Mouse (Mus musculus) spleen, postnatal 0 days (tissue): ENCODE measurements around the gene Syf2. TPM values are rescaled to one million over a fixed set of nuclear protein-coding genes. Genes with fewer than 3 reads are reported as not detected.

ENCODE experiments used
- polyA plus RNA-seq: library from polyadenylated mRNA; unstranded; fragments of >200 nt; fragmentation: Nextera tagmentation; extraction: Ambion mirVana; gene quantifications from 2 replicates; pipeline ENCODE4 v1.2.1, GENCODE M21; 2015

Syf2 gene
- polyA plus RNA-seq = 93.2 and 97.2 TPM in 2 replicates

DNA sequence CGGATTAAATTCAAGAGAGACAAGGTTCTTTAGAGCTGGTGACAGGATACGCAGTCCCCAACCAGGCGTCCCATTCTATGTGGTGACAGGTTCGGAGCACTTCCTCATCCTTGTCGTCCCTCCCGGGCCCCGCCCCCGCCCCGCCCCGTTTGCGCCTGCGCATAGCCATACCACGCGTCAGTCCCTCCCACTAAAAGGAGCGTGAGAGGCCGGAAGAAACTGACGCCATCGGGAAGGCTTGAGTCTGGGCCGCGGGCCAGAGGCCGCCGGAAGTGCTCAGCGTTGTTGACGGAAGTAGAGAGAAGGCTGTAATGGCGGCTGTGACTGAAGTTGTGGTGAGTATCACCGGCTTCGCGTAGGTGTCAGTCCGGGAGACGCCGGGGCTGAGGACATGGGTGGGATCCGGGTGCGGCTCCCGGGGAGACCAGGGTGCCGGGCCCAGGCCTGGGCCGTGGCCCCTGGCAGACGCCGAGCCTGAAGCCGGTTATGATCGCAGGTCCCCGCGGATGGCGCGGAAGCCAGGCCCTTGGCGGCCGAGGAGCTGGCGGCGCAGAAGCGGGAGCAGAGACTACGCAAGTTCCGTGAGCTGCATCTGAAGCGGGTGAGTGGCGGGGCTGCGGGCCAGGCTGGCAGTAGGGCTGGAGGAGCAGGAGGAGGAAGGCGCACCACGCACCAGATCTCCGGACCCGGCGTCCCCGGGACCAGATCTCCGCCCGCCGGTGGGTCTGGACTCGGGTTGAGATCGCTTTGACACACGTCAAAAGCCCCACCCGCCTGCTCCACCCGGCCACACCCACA lies at the start of gene Syf2:
Syf2 (plus strand) TSS at position 215 of the 798 bp plus-strand sequence.

DNA sequence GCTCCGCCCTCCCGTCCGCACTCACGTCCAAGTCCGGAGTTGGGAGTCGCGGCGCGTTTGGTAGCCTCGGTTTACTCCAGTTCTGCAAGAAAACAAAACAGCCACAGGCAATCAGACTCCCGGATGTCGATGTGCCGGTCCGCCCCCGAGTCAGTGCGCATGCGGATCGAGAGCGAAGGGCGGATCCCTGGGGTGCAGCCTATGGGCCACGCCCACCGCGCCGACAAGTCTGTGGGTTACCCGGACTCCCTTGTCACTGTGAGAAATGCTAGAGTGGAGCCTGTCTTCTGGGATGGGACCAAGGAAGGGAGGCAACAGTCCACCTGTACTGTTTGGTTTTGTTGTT lies 15.9 kb upstream of the Syf2 start, which contains the start of gene Tmem50a:
Tmem50a (minus strand) TSS at position 161 of the 346 bp plus-strand sequence.

DNA sequence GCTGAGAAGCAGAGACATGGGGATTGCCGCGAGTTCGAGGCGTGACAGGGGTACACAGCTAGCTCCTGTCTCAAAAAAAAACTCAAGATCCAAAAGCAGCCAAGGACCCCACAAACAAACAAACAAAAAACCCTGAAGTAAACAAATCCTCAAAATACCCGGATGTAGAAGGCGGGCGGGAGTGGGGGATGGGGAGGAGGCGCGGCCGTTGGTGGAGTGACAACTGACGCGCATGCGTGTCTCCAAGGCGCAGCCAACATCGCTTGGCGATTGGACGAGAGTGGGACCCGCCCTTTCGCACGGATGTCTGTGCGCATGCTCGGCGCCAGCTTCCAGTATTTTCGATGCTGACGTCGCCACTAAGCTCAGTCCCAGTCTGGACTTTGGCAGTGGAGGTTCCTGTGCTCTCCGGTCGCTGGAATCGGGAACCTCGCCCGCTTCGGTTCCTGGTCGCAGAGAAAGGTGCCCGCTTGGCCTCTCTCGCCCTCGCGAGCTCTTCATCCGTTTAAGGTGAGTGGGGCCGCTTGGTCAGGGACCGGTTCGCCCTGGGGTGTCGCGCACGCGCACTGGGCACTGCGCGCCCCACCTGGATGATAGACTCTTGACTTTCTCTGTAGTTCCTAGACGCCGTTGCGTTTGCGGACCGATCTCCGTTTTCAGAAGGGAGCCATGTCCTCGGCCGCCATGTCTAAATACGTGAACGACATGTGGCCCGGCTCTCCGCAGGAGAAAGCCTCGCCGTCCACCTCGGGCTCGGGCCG lies 7.3 kb upstream of the Syf2 start, which contains the start of gene Rsrp1:
Rsrp1 (plus strand) TSS at position 335 of the 761 bp plus-strand sequence.

Other genes starting within 250 kb of the Syf2 start
- 2.6 and 3.4 TPM in 2 replicates for gene Man1c1, start 226.6 kb upstream of the Syf2 start, polyA plus RNA-seq
- gene Ldlrap1, start 162.9 kb upstream of the Syf2 start, polyA plus RNA-seq = 26.5 and 28.4 TPM in 2 replicates
- gene Maco1, start 77.6 kb upstream of the Syf2 start, polyA plus RNA-seq = 21.5 and 23.4 TPM in 2 replicates
- 439 and 534 TPM in 2 replicates for gene Rhd, start 66.4 kb upstream of the Syf2 start, polyA plus RNA-seq
- 161 and 182 TPM in 2 replicates for gene Tmem50a, start 15.9 kb upstream of the Syf2 start, polyA plus RNA-seq
- 409 and 437 TPM in 2 replicates for gene Rsrp1, start 7.3 kb upstream of the Syf2 start, polyA plus RNA-seq
- gene Runx3, start 189.8 kb downstream of the Syf2 start, polyA plus RNA-seq = 2.6 and 3.1 TPM in 2 replicates